Mouse (Mus musculus) lung, embryonic 16.5 days (tissue): Measurements from ENCODE around the gene Klrc3. TPM values are rescaled to one million over a fixed set of nuclear protein-coding genes. Genes with fewer than 3 reads are reported as not detected.
"Not testable (repeated sequence)": the region's sequence is repeated elsewhere in the genome, so short reads cannot be mapped to it uniquely, and the experiment has no call there.

Experiments used
- ATAC-seq: fragments of 200-750 bp; cut with Nextera tagmentation; 2 replicates; pipeline ENCODE4 v1.8.0; 2017; ENCODE audit warnings: low read depth, mild to moderate bottlenecking, moderate library complexity
- H3K27ac ChIP-seq: fragments of 300-500 bp; sonication (generic); 2 replicates; pipeline ENCODE4 v1.5.1; 2014; ENCODE audit warnings: mild to moderate bottlenecking, control low read depth, low read length
- H3K27me3 ChIP-seq: fragments of 300-500 bp; sonication (generic); 2 replicates; pipeline ENCODE4 v1.6.1; 2014; ENCODE audit warnings: low read depth, low read length, mixed read lengths; ENCODE audit not compliant: control insufficient read depth, insufficient read depth
- H3K36me3 ChIP-seq: fragments of 300-500 bp; sonication (generic); 2 replicates; pipeline ENCODE4 v1.6.1; 2014; ENCODE audit warnings: low read length; ENCODE audit not compliant: control insufficient read depth, insufficient read depth
- H3K4me1 ChIP-seq: fragments of 300-500 bp; sonication (generic); replicated peaks from 2 replicates; pipeline ENCODE4 v1.6.1; 2014; ENCODE audit warnings: low read length, mixed read lengths; ENCODE audit not compliant: control insufficient read depth, insufficient read depth
- H3K4me2 ChIP-seq: fragments of 300-500 bp; sonication (generic); 2 replicates; pipeline ENCODE4 v1.6.1; 2014; ENCODE audit warnings: low read depth, low read length, control low read depth
- H3K4me3 ChIP-seq: fragments of 300-500 bp; sonication (generic); 2 replicates; pipeline ENCODE4 v1.5.1; 2014; ENCODE audit warnings: mild to moderate bottlenecking, low read length, control low read depth
- H3K9ac ChIP-seq: fragments of 300-500 bp; sonication (generic); 2 replicates; pipeline ENCODE4 v1.6.1; 2014; ENCODE audit warnings: low read length, control low read depth
- H3K9me3 ChIP-seq: fragments of 300-500 bp; sonication (generic); 2 replicates; pipeline ENCODE4 v1.6.1; 2016; ENCODE audit warnings: low read length; ENCODE audit not compliant: control insufficient read depth
- WGBS: fragments of 180-500 bp; shearing (Covaris S2); extraction: QIAGEN DNeasy Blood & Tissue Kit; methylation state at CpG from one replicate; pipeline ENCODE4 v1.1.7; 2014; 5-methylcytosine and 5-hydroxymethylcytosine counted together
- polyA plus RNA-seq: library from polyadenylated mRNA; unstranded; fragments of >200 nt; fragmentation: Nextera tagmentation; extraction: Ambion mirVana; gene quantifications from 2 replicates; pipeline ENCODE4 v1.2.1, GENCODE M21; 2015

The Klrc3 gene
- polyA plus RNA-seq = not detected in 2 replicates

DNA sequence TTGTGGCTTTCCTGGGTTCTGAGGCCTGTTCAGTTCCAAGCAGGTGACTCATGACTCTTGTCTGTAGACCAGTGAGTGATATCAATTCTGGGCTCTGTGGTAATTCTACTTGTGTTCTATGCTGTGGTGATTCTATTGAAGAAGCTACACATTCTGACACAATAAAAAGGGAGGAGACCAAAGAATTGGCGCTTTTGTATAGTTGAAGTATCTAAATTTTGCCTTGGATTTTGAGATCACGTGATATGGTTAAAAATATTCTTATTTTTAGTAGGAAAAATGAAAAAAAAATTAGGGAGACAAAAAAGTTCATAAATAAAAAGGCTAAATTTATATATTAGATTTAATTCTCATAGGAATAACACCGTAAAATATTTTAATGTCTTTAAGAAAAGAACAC, at the start of gene Klrc3:
Gene Klrc3, minus strand, starts transcription at position 101 of the 400 bp plus-strand sequence.
- not testable (repeated sequence) for H3K27me3 ChIP-seq, H3K36me3 ChIP-seq
- 81% methylated on average over 3 of the region's 3 CpGs for WGBS

DNA sequence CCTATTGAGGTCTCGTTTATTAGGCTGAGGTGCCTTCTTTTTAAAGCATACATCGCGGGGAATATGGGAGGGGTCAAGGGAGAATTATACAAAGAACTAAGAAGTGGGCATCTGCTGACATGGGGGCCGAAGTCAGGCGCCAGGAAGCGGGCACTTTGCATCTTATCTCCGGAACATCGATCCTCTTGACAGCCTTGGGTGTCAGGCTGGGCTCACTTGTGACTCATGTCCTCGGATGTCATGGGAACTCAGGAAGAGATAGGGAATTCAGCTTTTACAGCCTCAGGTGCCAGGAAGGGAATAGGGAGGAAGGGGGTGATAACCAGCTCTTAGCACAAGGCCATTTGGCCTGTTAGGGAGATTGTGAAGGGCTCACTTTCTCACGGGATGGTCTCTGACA, 48.3 kb upstream of the Klrc3 start:
- H3K9me3 ChIP-seq, H3K4me2 ChIP-seq, H3K27ac ChIP-seq, H3K4me1 ChIP-seq, H3K4me3 ChIP-seq, H3K9ac ChIP-seq, ATAC-seq, H3K27me3 ChIP-seq, H3K36me3 ChIP-seq: not testable (repeated sequence)
- WGBS = 68% methylated on average over 10 of the region's 10 CpGs

More for the DNA sequence above, at the start of gene Klrc3:
- not testable (repeated sequence) for H3K9me3 ChIP-seq, H3K4me3 ChIP-seq, H3K27ac ChIP-seq, H3K4me1 ChIP-seq, H3K4me2 ChIP-seq, H3K9ac ChIP-seq, ATAC-seq

DNA sequence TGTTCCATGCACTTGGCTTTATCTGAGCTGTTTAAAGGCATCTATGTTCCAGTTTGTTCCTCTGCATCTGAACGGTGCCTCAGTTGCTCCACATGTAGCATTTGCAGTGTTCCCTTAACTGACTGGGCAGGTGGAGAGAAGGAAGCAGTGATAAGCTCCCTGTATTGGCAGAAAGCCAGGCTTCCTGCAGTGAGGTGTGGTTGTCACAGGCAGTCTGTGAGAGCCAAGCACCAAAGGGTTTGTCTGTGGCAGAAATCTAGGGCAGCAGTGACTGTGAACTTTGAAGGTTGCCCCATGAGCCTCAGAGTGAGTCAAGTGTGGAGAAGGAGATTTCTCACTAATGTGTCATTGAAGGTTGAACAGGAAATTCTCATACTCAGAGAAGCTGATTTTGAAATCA, 37.2 kb upstream of the Klrc3 start:
- Histone ChIP-seq H3K9ac (no peak overlapping the region), H3K36me3 (no peaks in the 10 kb centered on the region), H3K27ac (no peak overlapping the region), H3K4me2 (no peak overlapping the region), H3K4me1 (no peaks in the 10 kb centered on the region), H3K4me3 (no peak overlapping the region), H3K9me3 (no peaks in the 10 kb centered on the region), H3K27me3 (no peaks in the 10 kb centered on the region)
- 41% methylated on average over 1 of the region's 1 CpGs for WGBS
- no peak for ATAC-seq

DNA sequence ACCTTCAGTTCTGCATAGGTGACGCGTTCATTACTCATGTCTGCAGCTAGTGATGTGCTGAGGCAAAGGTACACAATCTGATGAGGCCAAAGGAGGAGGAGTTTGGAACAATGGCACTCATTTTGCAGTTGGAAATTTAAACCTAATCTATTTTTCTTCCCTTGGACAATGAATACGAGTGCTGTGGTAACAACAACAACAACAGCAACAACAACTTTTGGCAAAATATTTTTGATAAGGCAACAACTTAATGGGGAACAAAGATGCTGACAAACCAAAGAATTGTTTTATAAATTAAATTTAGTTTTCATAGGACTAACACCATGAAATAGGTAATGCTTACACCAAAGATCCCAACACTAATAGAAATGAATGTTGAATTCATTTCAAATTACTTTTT, 35.7 kb upstream of the Klrc3 start, which contains the start of gene Klrc1:
Gene Klrc1, minus strand, starts transcription at position 101 of the 400 bp plus-strand sequence.
- no peak within 1 kb of the TSS for H3K27ac ChIP-seq
- no peaks in the 10 kb centered on the region for H3K4me1 ChIP-seq
- H3K4me3 ChIP-seq = no peak within 1 kb of the TSS
- H3K36me3 ChIP-seq = no peaks in the 10 kb centered on the region
- WGBS = 74% methylated on average over 3 of the region's 3 CpGs
- no peaks in the 10 kb centered on the region for H3K9me3 ChIP-seq
- no peak for ATAC-seq
- no peak within 1 kb of the TSS for H3K9ac ChIP-seq
- H3K27me3 ChIP-seq = no peaks in the 10 kb centered on the region
- no peak within 1 kb of the TSS for H3K4me2 ChIP-seq

DNA sequence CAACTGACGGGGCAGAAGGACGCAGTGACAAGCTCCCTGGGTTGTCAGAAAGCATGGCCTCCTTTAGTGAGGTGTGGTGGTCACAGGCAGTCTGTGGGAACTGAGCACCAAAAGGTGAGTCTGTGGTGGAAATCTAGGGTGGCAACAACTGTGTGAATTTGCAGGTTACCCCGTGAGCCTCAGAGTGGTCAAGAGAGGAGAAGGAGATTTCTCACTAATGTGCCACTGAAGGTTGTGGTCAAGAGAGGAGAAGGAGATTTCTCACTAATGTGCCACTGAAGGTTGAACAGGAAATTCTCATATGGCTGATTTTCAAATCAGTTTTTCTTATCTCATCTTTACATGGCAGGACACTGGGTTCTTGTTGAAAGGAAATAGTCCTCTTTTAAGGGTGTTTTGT, 18.2 kb upstream of the Klrc3 start:
- not testable (repeated sequence) for ATAC-seq, H3K36me3 ChIP-seq, H3K9me3 ChIP-seq, H3K27ac ChIP-seq, H3K9ac ChIP-seq, H3K4me1 ChIP-seq, H3K4me3 ChIP-seq, H3K27me3 ChIP-seq, H3K4me2 ChIP-seq
- 40% methylated on average over 1 of the region's 3 CpGs for WGBS

DNA sequence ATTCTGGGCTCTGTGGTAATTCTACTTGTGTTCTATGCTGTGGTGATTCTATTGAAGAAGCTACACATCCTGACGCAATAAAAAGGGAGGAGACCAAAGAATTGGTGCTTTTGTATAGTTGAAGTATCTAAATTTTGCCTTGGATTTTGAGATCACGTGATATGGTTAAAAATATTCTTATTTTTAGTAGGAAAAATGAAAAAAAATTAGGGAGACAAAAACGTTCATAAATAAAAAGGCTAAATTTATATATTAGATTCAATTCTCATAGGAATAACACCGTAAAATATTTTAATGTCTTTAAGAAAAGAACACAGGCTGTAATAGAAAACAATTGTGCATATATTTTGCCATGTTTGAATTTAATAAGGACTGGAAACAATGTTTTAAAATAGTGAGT, 17.5 kb upstream of the Klrc3 start, which contains the start of gene Klrc2:
Gene Klrc2, minus strand, starts transcription at position 101 of the 400 bp plus-strand sequence.
- not testable (repeated sequence) for H3K36me3 ChIP-seq, H3K9ac ChIP-seq, H3K27me3 ChIP-seq, H3K9me3 ChIP-seq, H3K4me2 ChIP-seq, ATAC-seq, H3K4me3 ChIP-seq, H3K27ac ChIP-seq, H3K4me1 ChIP-seq
- 63% methylated on average over 4 of the region's 4 CpGs for WGBS

DNA sequence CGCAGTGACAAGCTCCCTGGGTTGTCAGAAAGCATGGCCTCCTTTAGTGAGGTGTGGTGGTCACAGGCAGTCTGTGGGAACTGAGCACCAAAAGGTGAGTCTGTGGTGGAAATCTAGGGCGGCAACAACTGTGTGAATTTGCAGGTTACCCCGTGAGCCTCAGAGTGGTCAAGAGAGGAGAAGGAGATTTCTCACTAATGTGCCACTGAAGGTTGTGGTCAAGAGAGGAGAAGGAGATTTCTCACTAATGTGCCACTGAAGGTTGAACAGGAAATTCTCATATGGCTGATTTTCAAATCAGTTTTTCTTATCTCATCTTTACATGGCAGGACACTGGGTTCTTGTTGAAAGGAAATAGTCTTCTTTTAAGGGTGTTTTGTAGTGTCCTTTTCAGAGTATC, 917 bp upstream of the Klrc3 start:
- WGBS = no CpG with 5 or more reads among the region's 3 CpGs
- not testable (repeated sequence) for H3K9ac ChIP-seq, H3K4me3 ChIP-seq, H3K9me3 ChIP-seq, H3K4me2 ChIP-seq, H3K27me3 ChIP-seq, H3K36me3 ChIP-seq, ATAC-seq, H3K27ac ChIP-seq, H3K4me1 ChIP-seq

DNA sequence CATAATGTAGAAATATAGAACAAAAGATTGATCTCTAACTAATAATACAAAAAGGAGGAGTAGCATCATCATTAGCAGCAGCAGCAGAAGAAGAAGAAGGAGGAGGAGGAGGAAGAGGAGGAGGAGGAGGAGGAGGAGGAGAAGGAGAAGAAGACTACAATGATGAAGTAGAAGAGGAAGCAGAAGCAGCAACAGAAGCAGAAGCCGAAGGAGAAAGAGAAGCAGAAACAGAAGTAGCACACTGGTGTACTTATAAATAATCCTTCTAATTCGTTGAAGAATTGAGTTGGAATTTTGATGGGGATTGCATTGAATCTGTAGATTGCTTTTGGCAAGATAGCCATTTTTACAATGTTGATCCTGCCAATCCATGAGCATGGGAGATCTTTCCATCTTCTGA, 12.1 kb downstream of the Klrc3 start:
- WGBS = 72% methylated on average over 2 of the region's 2 CpGs

DNA sequence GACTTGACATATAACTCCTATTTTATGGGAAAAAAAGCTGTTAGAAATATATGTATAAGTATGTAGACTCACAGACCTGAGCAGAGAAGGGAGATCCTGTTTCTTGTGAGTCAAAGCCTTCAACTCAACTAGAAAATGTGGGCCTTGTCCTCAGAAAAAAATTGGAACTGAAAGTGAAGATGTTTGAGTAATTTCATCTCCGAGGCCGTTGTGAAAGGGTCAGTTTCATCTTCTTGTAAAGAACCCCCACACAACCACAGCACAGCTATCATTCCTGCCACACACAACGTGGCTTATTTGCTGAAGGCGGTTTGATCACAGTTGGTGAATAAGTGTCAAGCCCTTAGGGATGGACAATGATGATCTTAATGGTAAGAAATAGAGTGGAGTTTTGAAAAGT, 19.4 kb downstream of the Klrc3 start, which contains the start of gene Klrk1:
Gene Klrk1, minus strand, starts transcription at position 130 of the 400 bp plus-strand sequence.
- Histone ChIP-seq H3K27ac (no peak within 1 kb of the TSS), H3K4me2 (no peak within 1 kb of the TSS), H3K27me3 (no peaks in the 10 kb centered on the region), H3K4me3 (no peak within 1 kb of the TSS), H3K4me1 (no peaks in the 10 kb centered on the region), H3K9me3 (no peaks in the 10 kb centered on the region), H3K9ac (no peak within 1 kb of the TSS), H3K36me3 (no peaks in the 10 kb centered on the region)
- ATAC-seq = no peak
- WGBS = 73% methylated on average over 4 of the region's 4 CpGs

More for the DNA sequence above, 12.1 kb downstream of the Klrc3 start:
- H3K4me2 ChIP-seq, H3K4me1 ChIP-seq, ATAC-seq, H3K27ac ChIP-seq, H3K4me3 ChIP-seq, H3K36me3 ChIP-seq, H3K27me3 ChIP-seq, H3K9ac ChIP-seq, H3K9me3 ChIP-seq: not testable (repeated sequence)

DNA sequence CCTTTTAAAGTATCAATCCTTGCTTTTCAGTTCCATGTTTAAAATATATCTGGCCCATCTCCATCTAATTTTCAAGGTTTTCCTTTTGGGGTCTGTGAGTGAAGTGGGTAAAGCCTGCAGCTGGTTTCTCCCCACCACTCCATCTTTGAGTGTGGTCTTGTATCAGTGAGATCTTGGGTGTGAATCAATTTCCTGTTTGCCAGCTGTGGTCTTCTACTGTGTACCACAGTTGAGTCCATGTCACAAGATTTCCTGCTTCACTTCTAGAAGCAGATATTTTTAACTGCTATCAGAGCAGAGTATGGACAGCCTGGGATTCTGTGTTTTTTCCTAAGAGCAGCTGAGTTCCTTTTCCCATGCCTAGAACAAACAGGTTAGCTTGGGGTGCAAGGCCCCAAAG, 34.8 kb downstream of the Klrc3 start:
- H3K4me1 ChIP-seq = no peaks in the 10 kb centered on the region
- no peaks in the 10 kb centered on the region for H3K9me3 ChIP-seq
- no peak overlapping the region for H3K4me3 ChIP-seq
- H3K27me3 ChIP-seq = no peaks in the 10 kb centered on the region
- H3K9ac ChIP-seq = no peak overlapping the region
- H3K4me2 ChIP-seq = no peak overlapping the region
- H3K36me3 ChIP-seq = no peaks in the 10 kb centered on the region
- no peak for ATAC-seq
- no peak overlapping the region for H3K27ac ChIP-seq
